Mouse (Mus musculus): ENCODE data around the gene Zbtb43.

Gene Zbtb43

GRCm38 (mm10) chr2:33454816-33455215 is 13.5 kb downstream of the Zbtb43 start:
- no peak for DNase-seq (ENCODE audit: low spot score)

- DNase-seq (ENCODE audit: low spot score): no peak
These were observed 14.9 kb downstream of the Zbtb43 start for GRCm38 (mm10) chr2:33453476-33453875.

- no peak for DNase-seq (ENCODE audit: low spot score)
These were observed 15.6 kb downstream of the Zbtb43 start for GRCm38 (mm10) chr2:33452721-33453120.

DNA sequence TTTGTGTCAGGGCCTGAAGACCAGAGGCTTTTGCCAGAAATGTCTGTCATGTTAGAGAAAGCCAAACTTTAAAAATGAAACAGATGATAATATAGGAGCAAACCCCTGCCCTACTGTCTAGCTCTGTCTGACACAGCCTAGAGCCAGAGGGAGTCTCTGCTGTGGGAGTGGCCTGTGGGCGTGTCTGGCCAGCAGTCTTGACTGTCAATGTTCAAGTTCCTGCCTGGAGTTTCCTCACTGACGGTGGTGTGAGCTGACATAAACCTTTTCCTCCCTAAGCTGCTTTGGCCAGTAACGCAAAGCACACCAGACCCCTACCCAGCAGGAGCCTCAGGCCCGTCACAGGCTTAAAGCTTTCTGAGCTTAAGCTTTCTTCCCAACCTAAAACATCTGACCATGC is 16.2 kb downstream of the Zbtb43 start:
- peak; percentile 20 for DNase-seq (ENCODE audit: low spot score)

DNA sequence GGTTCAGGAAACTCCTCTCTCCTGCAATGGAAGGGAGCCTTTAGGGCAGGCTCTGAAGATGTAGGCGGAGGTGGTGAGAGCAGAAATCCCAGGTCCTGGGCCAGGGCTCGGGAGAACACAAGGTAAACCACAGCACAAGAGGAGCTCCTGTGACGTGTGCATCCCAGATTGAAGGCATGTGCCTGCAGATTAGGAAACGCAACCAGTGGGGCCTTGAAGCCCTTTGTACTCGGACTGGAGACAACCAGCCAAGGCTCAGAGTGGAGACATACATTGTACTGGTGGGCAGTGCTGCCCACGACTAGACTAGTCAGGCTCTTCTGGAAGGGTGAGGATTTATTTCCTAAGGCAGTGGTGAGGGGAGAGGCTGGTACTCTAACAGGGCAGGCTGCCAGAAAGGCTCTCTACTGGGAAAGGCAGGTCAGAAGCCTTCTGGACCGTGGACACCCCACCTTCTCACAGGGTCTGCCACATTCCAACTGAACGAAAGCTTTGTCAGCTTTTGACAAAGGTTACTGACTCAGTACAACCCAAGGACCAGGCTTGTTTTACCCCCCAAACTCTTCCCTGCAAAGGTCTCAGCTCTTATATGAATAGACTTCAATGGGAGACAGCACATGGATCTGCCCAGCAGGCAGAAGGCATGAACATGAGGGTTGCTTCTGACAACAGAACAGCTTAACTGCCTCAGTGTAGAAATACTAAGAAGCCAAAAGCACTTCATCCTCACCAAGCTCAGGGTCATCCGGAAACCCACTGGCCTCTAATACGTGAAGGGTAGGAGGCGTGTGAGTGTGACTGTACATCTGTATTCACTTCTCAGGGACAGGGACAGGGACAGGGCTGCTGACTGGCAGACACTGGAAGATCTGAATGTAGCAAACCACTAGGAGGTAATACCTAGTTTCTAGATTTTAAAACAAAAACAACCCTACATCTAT is 17.1 kb downstream of the Zbtb43 start:
- DNase-seq (ENCODE audit: low spot score): no peak

DNA sequence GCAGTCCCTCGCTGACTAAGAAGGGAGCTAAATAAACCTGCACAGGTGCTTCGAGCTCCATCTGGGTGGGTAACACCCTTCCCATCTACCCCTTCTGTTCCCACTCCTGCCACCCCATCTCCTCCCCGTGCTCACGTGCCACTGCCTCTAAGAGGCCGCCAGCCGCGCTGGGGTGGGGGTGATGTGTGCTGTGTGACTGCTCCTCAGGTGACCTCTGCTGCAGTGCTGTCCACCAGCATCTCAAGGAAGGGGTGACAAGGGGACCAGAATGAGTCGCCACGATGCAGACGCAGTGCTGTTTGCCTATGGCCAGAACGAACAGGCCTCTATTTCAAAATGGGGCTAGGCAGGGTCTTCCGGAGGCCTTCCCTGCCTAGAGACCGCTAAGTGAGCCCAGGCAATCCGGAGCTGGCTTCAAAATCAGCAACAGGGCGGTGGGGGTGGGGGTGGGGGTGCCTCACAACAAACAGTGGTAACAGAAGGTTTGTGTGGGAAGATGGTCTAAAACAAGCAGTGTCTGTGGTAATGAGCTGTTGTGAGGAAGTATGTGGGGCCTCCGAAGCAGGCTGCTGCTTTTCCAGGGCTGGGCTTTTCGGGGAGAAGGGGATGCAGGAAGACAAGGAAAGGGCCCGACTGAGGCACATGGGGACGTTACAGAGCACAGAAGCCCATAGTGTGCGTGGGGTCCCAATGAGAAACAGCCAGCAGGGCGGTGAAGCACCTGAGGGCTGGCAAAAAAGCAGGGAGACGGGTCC is 19.1 kb downstream of the Zbtb43 start:
- DNase-seq (ENCODE audit: low spot score): no peak

DNA sequence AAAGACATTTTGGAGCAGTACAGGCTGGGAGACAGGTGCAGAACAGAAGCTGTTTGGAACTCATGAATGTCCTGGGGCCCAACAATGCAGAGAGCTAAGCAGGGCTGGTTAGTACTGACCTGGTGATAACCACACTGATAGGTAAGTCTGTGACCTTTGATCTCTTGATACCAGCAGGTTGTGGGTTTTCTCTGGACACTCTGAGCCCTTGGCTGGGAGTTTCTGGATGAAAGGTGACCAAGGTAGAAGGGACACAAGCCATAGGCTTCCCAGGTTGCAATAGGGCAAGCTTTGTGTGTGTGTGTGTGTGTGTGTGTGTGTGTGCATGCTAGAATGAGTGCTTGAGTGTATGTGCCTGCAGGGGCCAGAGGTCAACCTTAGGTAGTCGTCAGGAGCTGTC is 21.6 kb downstream of the Zbtb43 start:
- DNase-seq (ENCODE audit: low spot score): no peak

- no peak for DNase-seq (ENCODE audit: low spot score)
These were observed 22.6 kb downstream of the Zbtb43 start for GRCm38 (mm10) chr2:33445741-33446140.

GRCm38 (mm10) chr2:33444862-33445261 is 23.5 kb downstream of the Zbtb43 start:
- no peak for DNase-seq (ENCODE audit: low spot score)

GRCm38 (mm10) chr2:33444358-33444757 is 24.0 kb downstream of the Zbtb43 start:
- no peak for DNase-seq (ENCODE audit: low spot score)

- DNase-seq (ENCODE audit: low spot score): no peak
These were observed 25.7 kb downstream of the Zbtb43 start for GRCm38 (mm10) chr2:33442701-33443100.

DNA sequence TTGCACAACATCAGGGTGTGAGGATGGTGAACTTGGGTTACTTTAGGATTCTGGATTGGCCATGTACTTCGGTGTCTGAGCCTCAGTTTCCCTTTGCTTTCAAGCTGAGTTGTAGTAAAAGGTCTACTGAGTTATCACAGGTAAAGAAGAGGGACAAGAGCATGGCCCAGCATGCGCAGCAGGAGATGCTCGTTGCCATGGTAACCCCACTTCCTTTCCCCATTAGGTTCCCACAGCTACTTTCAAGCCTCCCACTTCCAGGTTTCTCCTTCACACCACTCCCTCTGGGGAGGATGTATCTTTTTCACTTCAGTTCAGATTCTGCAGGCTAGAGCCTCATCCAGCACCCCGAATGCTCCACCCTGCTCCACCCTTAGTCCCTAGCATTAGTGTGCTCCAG is 27.5 kb downstream of the Zbtb43 start:
- peak; percentile 51 for DNase-seq (ENCODE audit: low spot score)

DNA sequence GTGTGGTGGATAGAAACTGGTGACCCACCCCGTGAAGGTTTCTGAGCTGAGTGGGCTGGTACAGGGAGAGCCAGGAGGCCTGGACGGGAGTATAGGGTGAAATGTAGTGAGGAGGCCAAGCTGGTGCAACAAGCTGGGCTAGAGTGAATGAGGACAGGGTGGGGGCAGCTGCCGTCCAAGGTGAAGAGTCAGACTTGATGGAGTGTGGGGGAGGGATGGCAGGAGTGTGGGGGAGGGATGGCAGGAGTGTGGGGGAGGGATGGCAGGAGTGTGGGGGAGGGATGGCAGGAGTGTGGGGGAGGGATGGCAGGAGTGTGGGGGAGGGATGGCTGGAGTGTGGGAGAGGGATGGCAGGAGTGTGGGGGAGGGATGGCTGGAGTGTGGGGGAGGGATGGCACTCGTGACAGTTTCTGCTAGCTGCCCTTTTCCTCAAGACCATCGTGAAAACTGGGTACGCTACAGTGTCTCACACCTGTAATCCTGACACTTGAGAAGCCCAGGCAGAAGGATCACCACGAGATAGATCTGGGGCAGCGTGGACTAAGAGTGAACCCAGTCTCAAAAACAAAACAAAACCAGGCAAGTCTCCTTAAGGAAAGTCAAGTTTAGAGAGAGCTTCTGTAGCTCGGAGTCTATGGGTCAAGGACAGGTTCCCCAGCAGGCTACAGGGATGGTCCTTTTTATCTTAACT is 28.2 kb downstream of the Zbtb43 start:
- DNase-seq (ENCODE audit: low spot score): no peak

GRCm38 (mm10) chr2:33439471-33439881 is 28.9 kb downstream of the Zbtb43 start:
- peak; percentile 36 for DNase-seq (ENCODE audit: low spot score)

DNA sequence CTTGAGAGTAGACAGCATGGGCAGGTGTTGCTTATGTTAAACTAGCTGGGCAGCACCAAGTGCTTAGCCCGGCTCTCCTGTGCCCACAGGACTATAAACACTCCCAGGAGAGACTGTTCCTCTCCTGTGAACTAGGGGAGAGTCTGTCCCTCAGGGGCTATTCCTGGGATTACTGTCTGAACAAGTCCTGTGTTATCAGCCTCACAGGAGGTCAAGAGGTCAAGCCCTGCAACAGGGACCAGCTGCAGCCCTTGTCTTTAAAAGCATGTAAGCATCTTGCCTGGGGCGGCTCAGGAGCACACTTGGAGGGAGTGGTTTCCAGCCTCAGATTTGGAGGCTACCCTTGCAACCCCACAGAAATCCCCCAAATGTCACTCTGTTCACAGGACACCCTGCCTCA is 30.0 kb downstream of the Zbtb43 start:
- DNase-seq (ENCODE audit: low spot score): peak; percentile 86

- DNase-seq (ENCODE audit: low spot score): peak; percentile 40
These were observed 31.2 kb downstream of the Zbtb43 start for GRCm38 (mm10) chr2:33437184-33437583.

DNA sequence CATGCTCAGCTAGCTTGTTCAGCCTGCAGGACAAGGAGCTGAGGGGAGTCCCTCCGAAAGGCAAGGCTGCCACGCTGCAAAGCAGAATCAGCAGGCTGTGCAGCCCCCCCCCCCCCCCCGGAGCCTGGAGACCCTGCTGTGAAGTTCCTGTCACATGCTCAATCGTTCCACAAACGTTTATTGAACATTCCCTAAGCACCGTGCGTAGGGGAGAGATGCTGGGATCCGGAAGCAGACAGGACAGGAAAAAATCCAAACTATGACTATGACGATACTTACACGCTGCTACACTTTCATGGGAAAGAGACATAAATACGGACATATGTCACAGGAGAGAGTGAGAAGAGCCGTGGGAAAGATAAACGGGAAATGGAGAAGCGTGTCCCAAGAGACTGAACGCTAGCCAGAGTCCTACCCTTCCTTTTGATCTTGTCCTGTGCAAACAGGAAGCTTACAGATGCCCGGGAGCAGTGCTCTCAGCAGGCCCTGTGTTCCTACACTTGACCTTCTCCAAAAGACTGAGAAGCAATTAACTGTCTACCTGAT is 32.3 kb downstream of the Zbtb43 start:
- DNase-seq (ENCODE audit: low spot score): peak; percentile 51

DNA sequence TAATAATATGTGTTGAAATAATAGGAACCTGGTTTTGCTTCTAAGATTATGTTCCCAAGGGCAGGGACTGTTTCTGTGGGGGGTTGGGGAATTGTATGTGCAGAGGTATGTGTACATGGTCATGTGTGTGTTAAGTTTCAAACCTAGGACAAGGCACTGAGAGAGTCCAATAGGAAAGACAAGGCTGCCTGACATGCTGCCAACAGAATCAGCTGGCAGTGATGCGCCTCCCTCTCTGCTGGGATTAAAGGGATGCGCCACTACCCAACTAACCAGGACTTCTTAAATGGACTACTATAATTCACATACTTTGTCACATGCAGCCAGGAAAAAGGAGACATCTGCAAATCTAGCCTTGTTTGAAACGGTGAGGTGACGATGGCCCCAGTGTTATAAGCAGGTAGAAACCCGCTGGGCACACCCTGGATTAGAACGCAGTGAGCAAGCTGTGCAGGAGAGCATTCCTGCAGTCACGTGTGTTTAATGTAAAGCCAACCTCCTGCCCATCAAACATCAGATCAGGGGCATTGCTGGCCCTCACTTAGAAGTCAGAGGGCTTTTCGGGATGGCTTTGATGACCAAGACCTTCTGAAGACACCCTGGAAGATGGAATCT is 33.2 kb downstream of the Zbtb43 start:
- DNase-seq (ENCODE audit: low spot score): no peak

GRCm38 (mm10) chr2:33432877-33433276 is 35.5 kb downstream of the Zbtb43 start:
- peak; percentile 80 for DNase-seq (ENCODE audit: low spot score)

DNA sequence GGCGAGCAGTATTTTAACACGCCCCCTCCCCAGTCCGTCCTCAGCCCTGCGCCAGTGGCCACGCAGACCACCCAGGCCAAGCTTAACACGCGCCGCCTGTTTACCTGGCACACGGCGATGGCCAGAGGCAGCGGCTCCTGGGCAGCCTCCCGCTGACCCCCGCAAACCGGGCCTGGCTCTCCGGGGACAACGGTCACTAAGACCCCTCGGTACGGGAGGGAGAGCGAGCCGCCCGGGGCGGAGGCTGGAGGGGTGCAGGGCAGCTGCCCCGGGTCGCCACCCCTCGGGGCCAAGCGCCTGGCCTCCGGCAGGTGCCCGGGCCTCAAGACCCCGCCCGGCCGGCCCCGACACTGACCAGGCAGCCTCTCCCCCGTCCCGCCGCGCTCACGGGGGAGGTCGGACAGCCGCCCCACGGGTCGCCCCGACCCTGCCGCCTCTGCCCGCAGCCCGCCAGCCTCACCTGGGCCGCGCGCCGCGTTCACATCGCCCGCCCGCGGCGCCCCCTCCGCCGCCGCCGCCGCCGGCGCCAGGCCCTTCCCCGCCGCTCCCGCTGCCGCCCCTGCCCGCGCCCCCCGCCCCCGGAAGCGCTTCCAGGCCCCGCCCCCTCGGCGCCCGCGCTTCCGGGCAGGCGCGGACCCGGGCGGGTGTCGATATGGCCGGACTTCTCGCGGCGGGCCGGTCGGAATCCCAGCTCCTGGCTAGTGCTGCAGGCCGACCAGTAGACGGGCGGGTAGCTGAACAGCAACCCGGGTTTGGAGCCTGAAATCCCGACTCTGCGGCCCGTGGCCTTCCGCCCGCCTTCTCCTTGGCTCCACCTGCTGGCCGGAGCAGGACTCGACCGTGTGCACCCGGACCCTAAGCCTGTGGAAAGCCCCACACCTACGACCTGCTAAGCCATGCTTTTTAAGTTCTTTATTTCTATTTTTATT is 37.3 kb downstream of the Zbtb43 start, which contains the start of gene Zbtb34:
TSS of gene Zbtb34 (minus strand) at position 554 of the 929 bp plus-strand sequence.
- peak; percentile 50 for DNase-seq (ENCODE audit: low spot score)

Data from embryo, embryonic 10 days (tissue).